Mouse (Mus musculus) CH12.LX (cell line): Measurements from ENCODE around the gene Csk.

Source experiments
- CTCF ChIP-seq, 2 experiments: IDR thresholded peaks in 1 of 2; conservative IDR thresholded peaks in 1 of 2; 2 replicates each; pipeline ENCODE4 v1.5.1; 2011 to 2012; ENCODE audit warnings: low read depth in 2 of 2, low read length in 2 of 2, improper control_type of control experiment in 1 of 2, inconsistent platforms in 1 of 2, mild to moderate bottlenecking in 1 of 2, moderate library complexity in 1 of 2
- EP300 ChIP-seq: IDR thresholded peaks from 2 replicates; pipeline ENCODE4 v1.6.1; 2011; ENCODE audit warnings: low read length, improper control_type of control experiment
- ETS1 ChIP-seq: conservative IDR thresholded peaks from 2 replicates; pipeline ENCODE4 v1.6.1; 2012; ENCODE audit warnings: low read depth, mild to moderate bottlenecking, inconsistent platforms, low read length, improper control_type of control experiment, moderate library complexity
- IRF4 ChIP-seq: IDR thresholded peaks from 2 replicates; pipeline ENCODE4 v1.6.1; 2014; ENCODE audit warnings: low read depth, mild to moderate bottlenecking, inconsistent platforms, low read length, improper control_type of control experiment
- MAFK ChIP-seq: IDR thresholded peaks from 2 replicates; pipeline ENCODE4 v1.6.1; 2011; ENCODE audit warnings: low read length, improper control_type of control experiment; ENCODE audit not compliant: insufficient replicate concordance
- POLR2A ChIP-seq: IDR thresholded peaks from 2 replicates; pipeline ENCODE4 v1.6.1; 2011; ENCODE audit warnings: low read depth, mild to moderate bottlenecking, improper control_type of control experiment, low read length
- UBTF ChIP-seq: IDR thresholded peaks from 2 replicates; pipeline ENCODE4 v1.6.1; 2012; ENCODE audit warnings: low read depth, mild to moderate bottlenecking, inconsistent platforms, low read length, improper control_type of control experiment, moderate library complexity

- no peak for TF ChIP-seq CTCF (conservative IDR thresholded peaks at IDR 0.05 in 1 of 2, IDR thresholded peaks at IDR 0.05 in 1 of 2; ENCODE audit: low read depth in 2 of 2, low read length in 2 of 2)
- no peak for TF ChIP-seq UBTF
- no peak for TF ChIP-seq MAFK
- no peak for TF ChIP-seq POLR2A
- TF ChIP-seq EP300: no peak
- no peak for TF ChIP-seq IRF4
- TF ChIP-seq ETS1: no peak
Measured at GRCm38 (mm10) chr9:57696380-57697285, 43.2 kb upstream of the Csk start.
